7 mouse cellular contexts compared by ENCODE assay signal in the genomic region with DNA sequence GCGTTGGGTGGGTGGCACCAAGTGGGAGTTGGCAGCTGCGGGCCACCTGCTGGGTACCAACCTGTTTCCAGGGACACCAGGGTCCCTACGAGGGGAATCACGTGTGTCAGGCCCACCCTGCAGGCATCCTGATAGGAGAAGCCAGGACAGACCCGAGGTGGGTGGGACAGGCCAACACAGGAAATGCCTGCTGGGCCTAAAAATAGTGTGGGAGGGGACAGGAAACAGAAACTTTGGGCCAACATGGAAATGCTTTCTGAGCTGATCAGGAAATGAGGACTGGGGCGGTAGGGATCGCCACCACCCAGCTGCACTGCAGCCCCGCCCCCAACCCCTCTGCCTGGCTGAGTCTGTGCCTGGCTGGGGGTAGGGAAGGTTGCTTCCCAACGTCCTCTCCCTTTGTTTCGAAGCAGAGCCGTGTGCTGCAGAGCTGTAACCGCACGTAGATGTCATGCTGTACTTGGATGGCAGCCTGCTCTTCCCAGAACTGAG.
DNase-seq lines count a peak whose midpoint lies in the region; ATAC-seq and TF ChIP-seq lines count a peak whose summit lies in the region.

No protein-coding gene starts in this region.

- no peaks in the 10 kb centered on the region; the same call in 1 of the 2 replicates for H3K27me3 ChIP-seq in forebrain, embryonic 16.5 days (replicated peaks; ENCODE audit: control insufficient read depth, insufficient read depth, low read length)
- H3K27me3 ChIP-seq in hindbrain, embryonic 11.5 days (ENCODE audit: control insufficient read depth, insufficient read depth, low read length) = no peaks in the 10 kb centered on the region
- no peaks in the 10 kb centered on the region for H3K27me3 ChIP-seq in limb, embryonic 14.5 days (ENCODE audit: control insufficient read depth, insufficient read depth, low read length)
- no peaks in the 10 kb centered on the region for H3K27me3 ChIP-seq in stomach, embryonic 14.5 days (ENCODE audit: control insufficient read depth, insufficient read depth, low read length)

- no peak overlapping the region for H3K9ac ChIP-seq in forebrain, embryonic 16.5 days (replicated peaks; ENCODE audit: low read depth, low read length)
- H3K9ac ChIP-seq in hindbrain, embryonic 11.5 days (ENCODE audit: low read depth, low read length) = no peak overlapping the region
- no peak overlapping the region for H3K9ac ChIP-seq in limb, embryonic 14.5 days (ENCODE audit: low read depth, low read length, severe bottlenecking)
- no peak overlapping the region for H3K9ac ChIP-seq in stomach, embryonic 14.5 days (replicated peaks; ENCODE audit: low read depth, low read length)

- H3K9me3 ChIP-seq in forebrain, embryonic 16.5 days (ENCODE audit: control insufficient read depth, low read length) = no peaks in the 10 kb centered on the region
- no peaks in the 10 kb centered on the region for H3K9me3 ChIP-seq in hindbrain, embryonic 11.5 days (ENCODE audit: control insufficient read depth, low read length)
- H3K9me3 ChIP-seq in limb, embryonic 14.5 days (ENCODE audit: control insufficient read depth, low read length) = no peaks in the 10 kb centered on the region
- no peaks in the 10 kb centered on the region for H3K9me3 ChIP-seq in stomach, embryonic 14.5 days (ENCODE audit: control insufficient read depth, low read depth, low read length)

- DNase-seq in ES-CJ7 (ENCODE audit: low read depth, low spot score) (peak; percentile 94), R1 (ENCODE audit: low read depth, low spot score) (peak; percentile 96)
- DNase-seq in hindbrain, embryonic 11.5 days (ENCODE audit: low spot score) = peak; percentile 34
- DNase-seq in limb, embryonic 14.5 days (ENCODE audit: low spot score) = peak; percentile 30
- no peak for DNase-seq in cerebellum, adult 8-10 months

- H3K4me1 ChIP-seq in forebrain, embryonic 16.5 days (replicated peaks; ENCODE audit: control insufficient read depth, insufficient read depth, low read length) = 0 out of 2 replicates have a peak, but pooled peaks cover 2% of the 10 kb centered on the region
- no peaks in the 10 kb centered on the region for H3K4me1 ChIP-seq in hindbrain, embryonic 11.5 days (replicated peaks; ENCODE audit: control insufficient read depth, insufficient read depth, low read length)
- peaks cover 8% of the 10 kb centered on the region; the same call in 1 of the 2 replicates for H3K4me1 ChIP-seq in limb, embryonic 14.5 days (ENCODE audit: control insufficient read depth, insufficient read depth, low read length)
- H3K4me1 ChIP-seq in stomach, embryonic 14.5 days (ENCODE audit: control insufficient read depth, insufficient read depth, low read length) = no peaks in the 10 kb centered on the region

- H3K4me3 ChIP-seq in forebrain, embryonic 16.5 days (replicated peaks; ENCODE audit: low read length) = no peak overlapping the region
- no peak overlapping the region for H3K4me3 ChIP-seq in hindbrain, embryonic 11.5 days (ENCODE audit: low read depth, low read length)
- H3K4me3 ChIP-seq in limb, embryonic 14.5 days (replicated peaks; ENCODE audit: low read length) = no peak overlapping the region
- no peak overlapping the region for H3K4me3 ChIP-seq in stomach, embryonic 14.5 days (ENCODE audit: low read depth, low read length)

- no peaks in the 10 kb centered on the region for H3K36me3 ChIP-seq in forebrain, embryonic 16.5 days (ENCODE audit: control insufficient read depth, insufficient read depth)
- no peaks in the 10 kb centered on the region for H3K36me3 ChIP-seq in hindbrain, embryonic 11.5 days (ENCODE audit: control insufficient read depth, insufficient read depth, low read length)
- no peaks in the 10 kb centered on the region for H3K36me3 ChIP-seq in limb, embryonic 14.5 days (ENCODE audit: control insufficient read depth, insufficient read depth, low read length)
- no peaks in the 10 kb centered on the region for H3K36me3 ChIP-seq in stomach, embryonic 14.5 days (ENCODE audit: control insufficient read depth, insufficient read depth, low read length)

- H3K4me2 ChIP-seq in forebrain, embryonic 16.5 days (ENCODE audit: low read length) = no peak overlapping the region
- H3K4me2 ChIP-seq in hindbrain, embryonic 11.5 days (replicated peaks; ENCODE audit: low read depth, low read length) = no peak overlapping the region
- peak overlapping the region; percentile 31 for H3K4me2 ChIP-seq in limb, embryonic 14.5 days (replicated peaks; ENCODE audit: low read depth, low read length, severe bottlenecking)
- no peak overlapping the region for H3K4me2 ChIP-seq in stomach, embryonic 14.5 days (replicated peaks; ENCODE audit: low read depth, low read length)

- ATAC-seq in forebrain, embryonic 16.5 days = peak; percentile 43; the same call in 1 of the 2 replicates
- ATAC-seq in hindbrain, embryonic 11.5 days (ENCODE audit: low FRiP score) = no peak
- peak; percentile 36; the same call in 1 of the 2 replicates for ATAC-seq in limb, embryonic 14.5 days (ENCODE audit: low FRiP score, low read depth)
- peak; percentile 24; the same call in 1 of the 2 replicates for ATAC-seq in stomach, embryonic 14.5 days (ENCODE audit: insufficient number of reproducible peaks, insufficient read depth, low FRiP score, low read depth)

- no peak overlapping the region for H3K27ac ChIP-seq in forebrain, embryonic 16.5 days (ENCODE audit: low read length)
- no peak overlapping the region for H3K27ac ChIP-seq in hindbrain, embryonic 11.5 days (ENCODE audit: low read depth, low read length)
- H3K27ac ChIP-seq in limb, embryonic 14.5 days (replicated peaks; ENCODE audit: low read depth, low read length) = 0 out of 2 replicates have a peak overlapping the region, but pooled peaks have one; percentile 26
- no peak overlapping the region for H3K27ac ChIP-seq in stomach, embryonic 14.5 days (ENCODE audit: low read length)

- WGBS in forebrain, embryonic 16.5 days = 26% methylated on average over 13 of the region's 13 CpGs
- WGBS in hindbrain, embryonic 11.5 days = 24% methylated on average over 13 of the region's 13 CpGs
- 29% methylated on average over 13 of the region's 13 CpGs for WGBS in limb, embryonic 14.5 days
- WGBS in stomach, embryonic 14.5 days = 32% methylated on average over 13 of the region's 13 CpGs

- TF ChIP-seq POLR2A in limb, embryonic 14.5 days (IDR thresholded peaks at IDR 0.05; ENCODE audit: borderline replicate concordance, extremely low read depth, insufficient read depth, insufficient read length) = no peak
